Mouse (Mus musculus): ENCODE results near the gene Ppp1cb. TPM values are rescaled to one million over a fixed set of nuclear protein-coding genes. Genes with fewer than 3 reads are reported as not detected.

Ppp1cb gene
- polyA plus RNA-seq (2015; fragmentation: Nextera tagmentation; extraction: Ambion mirVana), result 192 and 194 TPM in 2 replicates

DNA sequence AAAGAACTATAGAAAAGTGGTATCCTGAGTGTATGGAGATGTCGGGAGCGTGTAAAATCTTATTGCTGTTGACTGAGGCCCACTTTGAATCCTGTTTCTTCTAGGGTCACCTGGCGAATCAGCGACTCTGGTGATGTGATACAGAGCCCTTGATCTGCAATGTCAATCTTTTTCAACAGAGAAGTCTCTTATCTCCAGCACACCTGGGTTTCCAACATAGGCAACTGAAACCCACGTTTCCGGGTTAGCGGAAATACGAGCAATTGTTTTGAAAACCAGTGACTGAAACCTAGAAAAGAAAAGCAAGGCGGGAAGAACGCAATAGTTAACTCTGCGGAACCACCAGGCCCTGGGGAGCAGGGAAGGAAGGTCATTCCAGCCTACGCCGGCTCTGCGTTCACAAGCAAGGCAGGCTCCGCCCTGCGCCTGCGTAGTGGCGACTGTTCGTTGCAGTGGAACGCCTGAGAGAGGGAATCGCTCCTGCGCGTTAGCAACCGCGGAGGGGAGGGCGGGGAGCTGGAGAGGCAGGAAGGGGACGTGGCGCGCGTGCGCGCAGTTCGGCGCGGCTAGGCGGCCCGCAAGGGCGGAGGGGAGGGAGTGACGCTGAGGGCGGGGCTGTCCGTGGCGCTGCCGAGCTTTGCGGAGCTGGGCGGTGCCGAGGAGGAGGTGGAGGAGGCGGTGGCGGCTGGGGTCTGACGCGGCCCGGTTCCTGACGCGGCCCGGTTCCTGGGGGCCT, at the start of gene Ppp1cb:
Ppp1cb (plus strand) TSS at position 436 of the 736 bp plus-strand sequence.
- peak; percentile 98 for ATAC-seq

GRCm38 (mm10) chr5:32409747-32410146, 48.9 kb upstream of the Ppp1cb start:
- no peak for TF ChIP-seq CTCF (IDR thresholded peaks at IDR 0.05; ENCODE audit: low read depth)
- peak; percentile 56 for ATAC-seq
- H3K27me3 ChIP-seq (replicated peaks; ENCODE audit: control insufficient read depth, insufficient read depth, low read length), result no peaks in the 10 kb centered on the region

More for the DNA sequence above, at the start of gene Ppp1cb:
- Histone ChIP-seq H3K4me1 (replicated peaks; ENCODE audit: control insufficient read depth, insufficient read depth, low read length) (no peaks in the 10 kb centered on the region), H3K27ac (ENCODE audit: low read depth, low read length) (peak within 1 kb of the TSS; percentile 99), H3K9me3 (ENCODE audit: control insufficient read depth) (no peaks in the 10 kb centered on the region), H3K9ac (ENCODE audit: low read depth, low read length) (peak within 1 kb of the TSS; percentile 99), H3K36me3 (ENCODE audit: control insufficient read depth, insufficient read depth) (no peaks in the 10 kb centered on the region), H3K4me3 (ENCODE audit: low read depth, low read length) (peak within 1 kb of the TSS; percentile 80), H3K27me3 (replicated peaks; ENCODE audit: control insufficient read depth, insufficient read depth, low read length) (no peaks in the 10 kb centered on the region), H3K4me2 (replicated peaks; ENCODE audit: low read depth) (peak within 1 kb of the TSS; percentile 58)
- peak; percentile 15; the same call in 1 of the 2 replicates for TF ChIP-seq CTCF (IDR thresholded peaks at IDR 0.05; ENCODE audit: low read depth)
- WGBS, result 1% methylated on average over 47 of the region's 54 CpGs

GRCm38 (mm10) chr5:32410954-32411688, 47.5 kb upstream of the Ppp1cb start:
- no peak for ATAC-seq
- H3K4me2 ChIP-seq (replicated peaks; ENCODE audit: low read depth), result no peak overlapping the region
- H3K9ac ChIP-seq (ENCODE audit: low read depth, low read length), result no peak overlapping the region
- H3K27me3 ChIP-seq (replicated peaks; ENCODE audit: control insufficient read depth, insufficient read depth, low read length), result no peaks in the 10 kb centered on the region
- no peak overlapping the region for H3K4me3 ChIP-seq (ENCODE audit: low read depth, low read length)
- TF ChIP-seq CTCF (IDR thresholded peaks at IDR 0.05; ENCODE audit: low read depth), result no peak
- no peaks in the 10 kb centered on the region for H3K36me3 ChIP-seq (ENCODE audit: control insufficient read depth, insufficient read depth)
- H3K4me1 ChIP-seq (replicated peaks; ENCODE audit: control insufficient read depth, insufficient read depth, low read length), result no peaks in the 10 kb centered on the region
- H3K9me3 ChIP-seq (ENCODE audit: control insufficient read depth), result no peaks in the 10 kb centered on the region
- 53% methylated on average over 3 of the region's 3 CpGs for WGBS
- no peak overlapping the region for H3K27ac ChIP-seq (ENCODE audit: low read depth, low read length)

More at GRCm38 (mm10) chr5:32409747-32410146, 48.9 kb upstream of the Ppp1cb start:
- H3K4me2 ChIP-seq (replicated peaks; ENCODE audit: low read depth), result no peak overlapping the region
- H3K4me3 ChIP-seq (ENCODE audit: low read depth, low read length), result no peak overlapping the region
- no peaks in the 10 kb centered on the region for H3K4me1 ChIP-seq (replicated peaks; ENCODE audit: control insufficient read depth, insufficient read depth, low read length)
- H3K9me3 ChIP-seq (ENCODE audit: control insufficient read depth), result no peaks in the 10 kb centered on the region
- 37% methylated on average over 2 of the region's 2 CpGs for WGBS
- H3K27ac ChIP-seq (ENCODE audit: low read depth, low read length), result no peak overlapping the region
- no peaks in the 10 kb centered on the region for H3K36me3 ChIP-seq (ENCODE audit: control insufficient read depth, insufficient read depth)
- no peak overlapping the region for H3K9ac ChIP-seq (ENCODE audit: low read depth, low read length)

DNA sequence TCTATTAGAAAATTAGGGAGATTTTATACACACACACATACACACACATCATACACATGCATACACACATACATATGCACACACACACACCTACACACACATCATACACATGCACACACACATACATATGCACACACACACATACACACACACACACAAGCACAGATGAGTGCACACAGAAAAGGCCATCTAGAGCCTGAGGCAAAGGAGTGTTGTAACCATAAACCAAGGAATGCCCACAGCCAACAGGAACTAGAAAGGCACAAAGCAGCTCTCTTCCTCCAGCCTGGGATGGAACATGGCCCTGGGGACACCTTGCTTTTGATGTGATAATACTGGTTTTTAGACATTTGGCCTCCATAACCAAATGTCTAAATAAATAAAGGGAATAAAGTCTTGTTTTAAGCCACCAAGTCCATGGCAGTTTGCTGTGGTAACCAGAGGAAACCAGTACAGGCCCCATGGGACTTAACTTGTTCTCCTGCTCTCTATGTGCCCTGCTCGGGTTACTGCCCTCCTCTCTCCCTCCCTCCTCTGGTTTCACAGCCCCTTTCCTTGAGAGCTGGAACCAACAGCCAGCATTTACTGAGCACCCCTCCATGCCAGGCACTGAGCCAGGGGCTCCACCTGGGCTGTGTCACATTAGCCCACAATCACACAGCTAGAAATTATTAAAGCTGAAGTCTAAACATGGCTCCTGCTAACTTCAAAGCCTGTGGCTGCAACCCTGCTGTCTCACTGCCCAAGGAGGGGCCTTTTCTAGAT, 46.3 kb upstream of the Ppp1cb start:
- WGBS, result 57% methylated on average over 1 of the region's 1 CpGs
- Histone ChIP-seq H3K9ac (ENCODE audit: low read depth, low read length) (no peak overlapping the region), H3K36me3 (ENCODE audit: control insufficient read depth, insufficient read depth) (no peaks in the 10 kb centered on the region), H3K4me3 (ENCODE audit: low read depth, low read length) (no peak overlapping the region), H3K4me1 (replicated peaks; ENCODE audit: control insufficient read depth, insufficient read depth, low read length) (no peaks in the 10 kb centered on the region), H3K27me3 (replicated peaks; ENCODE audit: control insufficient read depth, insufficient read depth, low read length) (no peaks in the 10 kb centered on the region), H3K9me3 (ENCODE audit: control insufficient read depth) (no peaks in the 10 kb centered on the region), H3K4me2 (replicated peaks; ENCODE audit: low read depth) (no peak overlapping the region), H3K27ac (ENCODE audit: low read depth, low read length) (peak overlapping the region; percentile 22; the same call in 1 of the 2 replicates)
- ATAC-seq, result no peak
- TF ChIP-seq CTCF (IDR thresholded peaks at IDR 0.05; ENCODE audit: low read depth), result no peak

- no peaks in the 10 kb centered on the region for H3K9me3 ChIP-seq (ENCODE audit: control insufficient read depth)
- no peak overlapping the region for H3K9ac ChIP-seq (ENCODE audit: low read depth, low read length)
- 81% methylated on average over 2 of the region's 2 CpGs for WGBS
- H3K4me1 ChIP-seq (replicated peaks; ENCODE audit: control insufficient read depth, insufficient read depth, low read length), result no peaks in the 10 kb centered on the region
- H3K4me3 ChIP-seq (ENCODE audit: low read depth, low read length), result no peak overlapping the region
- no peaks in the 10 kb centered on the region for H3K27me3 ChIP-seq (replicated peaks; ENCODE audit: control insufficient read depth, insufficient read depth, low read length)
- no peak for ATAC-seq
- H3K27ac ChIP-seq (ENCODE audit: low read depth, low read length), result no peak overlapping the region; the same call in 1 of the 2 replicates
- no peak for TF ChIP-seq CTCF (IDR thresholded peaks at IDR 0.05; ENCODE audit: low read depth)
- no peak overlapping the region for H3K4me2 ChIP-seq (replicated peaks; ENCODE audit: low read depth)
- H3K36me3 ChIP-seq (ENCODE audit: control insufficient read depth, insufficient read depth), result no peaks in the 10 kb centered on the region
Measured at GRCm38 (mm10) chr5:32413083-32413482, 45.6 kb upstream of the Ppp1cb start.

DNA sequence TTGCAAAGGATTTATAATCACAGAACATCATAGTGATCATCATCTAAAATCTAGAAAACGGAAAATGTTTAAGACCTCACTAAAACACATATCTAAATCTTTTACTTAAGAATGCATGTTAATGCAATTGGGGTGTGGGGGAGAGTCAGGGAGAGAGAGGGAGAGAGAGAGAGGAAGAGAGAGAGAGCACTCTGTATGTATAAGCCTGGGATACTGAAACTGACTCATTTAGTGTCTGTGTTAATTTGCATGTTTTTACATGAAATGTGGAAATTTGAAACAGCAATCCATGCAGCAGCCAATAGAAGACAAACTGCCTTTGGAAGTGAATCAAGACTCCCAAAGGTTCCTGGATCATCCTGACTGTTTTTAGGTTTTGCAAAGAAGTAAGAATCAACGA, 45.1 kb upstream of the Ppp1cb start:
- Histone ChIP-seq H3K9me3 (ENCODE audit: control insufficient read depth) (no peaks in the 10 kb centered on the region), H3K36me3 (ENCODE audit: control insufficient read depth, insufficient read depth) (no peaks in the 10 kb centered on the region), H3K9ac (ENCODE audit: low read depth, low read length) (no peak overlapping the region), H3K27ac (ENCODE audit: low read depth, low read length) (no peak overlapping the region), H3K4me2 (replicated peaks; ENCODE audit: low read depth) (no peak overlapping the region), H3K4me3 (ENCODE audit: low read depth, low read length) (no peak overlapping the region), H3K4me1 (replicated peaks; ENCODE audit: control insufficient read depth, insufficient read depth, low read length) (no peaks in the 10 kb centered on the region), H3K27me3 (replicated peaks; ENCODE audit: control insufficient read depth, insufficient read depth, low read length) (no peaks in the 10 kb centered on the region)
- WGBS, result 68% methylated on average over 2 of the region's 2 CpGs
- no peak for ATAC-seq
- TF ChIP-seq CTCF (IDR thresholded peaks at IDR 0.05; ENCODE audit: low read depth), result no peak

Data from intestine, postnatal 0 days (tissue).